Mouse (Mus musculus) stomach, postnatal 0 days (tissue): ENCODE data around the gene Deaf1. TPM values are rescaled to one million over a fixed set of nuclear protein-coding genes. Genes with fewer than 3 reads are reported as not detected.

ENCODE experiments used
- polyA plus RNA-seq: library from polyadenylated mRNA; unstranded; fragments of >200 nt; fragmentation: Nextera tagmentation; extraction: Ambion mirVana; gene quantifications from 2 replicates; pipeline ENCODE4 v1.2.1, GENCODE M21; 2015

The Deaf1 gene
- polyA plus RNA-seq, 1 experiment from 2014 or later = 37.6 TPM

Other genes starting within 250 kb of the Deaf1 start
- gene Pkp3, start 249.5 kb downstream of the Deaf1 start, polyA plus RNA-seq = 97.9 and 105 TPM in 2 replicates
- gene Sigirr, start 227.1 kb downstream of the Deaf1 start, polyA plus RNA-seq = 12.6 and 14.0 TPM in 2 replicates
- 17.9 and 20.4 TPM in 2 replicates for gene Ano9, start 209.9 kb downstream of the Deaf1 start, polyA plus RNA-seq
- 21.6 and 22.9 TPM in 2 replicates for gene Ptdss2, start 205.3 kb downstream of the Deaf1 start, polyA plus RNA-seq
- gene Rnh1, start 154.8 kb downstream of the Deaf1 start, polyA plus RNA-seq = 216 and 220 TPM in 2 replicates
- 118 and 125 TPM in 2 replicates for gene Hras, start 133.7 kb downstream of the Deaf1 start, polyA plus RNA-seq
- 2.8 and 3.5 TPM in 2 replicates for gene Lrrc56, start 133.5 kb downstream of the Deaf1 start, polyA plus RNA-seq
- gene Lmntd2, start 113.6 kb downstream of the Deaf1 start, polyA plus RNA-seq = 2.7 and 3.6 TPM in 2 replicates
- gene Rassf7, start 111.8 kb downstream of the Deaf1 start, polyA plus RNA-seq = 84.2 and 105 TPM in 2 replicates
- gene Phrf1, start 98.9 kb downstream of the Deaf1 start, polyA plus RNA-seq = 19.1 and 19.9 TPM in 2 replicates
- gene Irf7, start 61.2 kb downstream of the Deaf1 start, polyA plus RNA-seq = 11.3 and 12.2 TPM in 2 replicates
- gene Cdhr5, start 50.9 kb downstream of the Deaf1 start, polyA plus RNA-seq = 1.2 and 2.0 TPM in 2 replicates
- 2.2 and 2.4 TPM in 2 replicates for gene Sct, start 48.6 kb downstream of the Deaf1 start, polyA plus RNA-seq
- gene Drd4, start 35.7 kb downstream of the Deaf1 start, polyA plus RNA-seq = 0.06 and 0.16 TPM in 2 replicates
- gene Tmem80, start within 50 bp of the Deaf1 start, polyA plus RNA-seq = 18.6 and 19.7 TPM in 2 replicates
- 86.1 and 96.5 TPM in 2 replicates for gene Eps8l2, start 11.2 kb upstream of the Deaf1 start, polyA plus RNA-seq
- gene Taldo1, start 64.5 kb upstream of the Deaf1 start, polyA plus RNA-seq = 459 and 468 TPM in 2 replicates
- 30.8 and 33.8 TPM in 2 replicates for gene Gatd1, start 86.4 kb upstream of the Deaf1 start, polyA plus RNA-seq
- 2.0 and 2.5 TPM in 2 replicates for gene Cend1, start 101.8 kb upstream of the Deaf1 start, polyA plus RNA-seq
- gene Slc25a22, start 110.2 kb upstream of the Deaf1 start, polyA plus RNA-seq = 17.2 and 17.6 TPM in 2 replicates
- gene Pidd1, start 116.3 kb upstream of the Deaf1 start, polyA plus RNA-seq = 1.8 and 2.0 TPM in 2 replicates
- gene Rplp2, start 119.7 kb upstream of the Deaf1 start, polyA plus RNA-seq = 1,187 and 1,334 TPM in 2 replicates
- 82.1 and 88.0 TPM in 2 replicates for gene Pnpla2, start 127.5 kb upstream of the Deaf1 start, polyA plus RNA-seq
- gene Cracr2b, start 133.4 kb upstream of the Deaf1 start, polyA plus RNA-seq = 20.8 and 23.5 TPM in 2 replicates
- 22.6 and 27.5 TPM in 2 replicates for gene Cd151, start 139.7 kb upstream of the Deaf1 start, polyA plus RNA-seq
- 53.4 and 60.2 TPM in 2 replicates for gene Polr2l, start 147.4 kb upstream of the Deaf1 start, polyA plus RNA-seq
- gene Tspan4, start 147.6 kb upstream of the Deaf1 start, polyA plus RNA-seq = 56.9 and 58.7 TPM in 2 replicates
- 20.8 and 22.6 TPM in 2 replicates for gene Chid1, start 212.2 kb upstream of the Deaf1 start, polyA plus RNA-seq
- gene Ap2a2, start 234.5 kb upstream of the Deaf1 start, polyA plus RNA-seq = 30.8 and 33.0 TPM in 2 replicates